10 mouse cellular contexts compared by ENCODE assay signal in the genomic region with DNA sequence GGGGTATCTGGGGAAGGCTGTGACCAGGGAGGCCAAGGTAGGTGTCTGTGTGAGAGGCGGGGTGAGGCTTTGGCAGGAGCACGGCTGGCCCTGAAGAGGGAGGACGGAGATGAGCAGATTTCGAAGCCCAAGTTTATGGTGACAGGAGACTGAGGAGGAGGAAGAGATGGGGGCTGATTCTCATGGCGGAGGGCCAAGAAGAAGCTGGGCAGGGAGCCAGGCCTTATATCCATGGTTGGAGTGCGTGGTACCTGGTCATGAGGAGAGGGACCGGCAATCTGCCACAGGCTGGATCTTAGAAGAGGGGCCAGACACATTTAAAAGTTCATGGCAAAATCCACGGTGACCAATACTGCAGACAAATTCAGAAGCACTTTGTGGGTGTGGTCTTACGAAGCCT.
"Had no signal": no experiment of that assay in that cellular context is flagged by ENCODE, and none has a peak within 500 bp of the region (broad histone marks: within the 10 kb centered on the region; RNA-seq: fewer than 3 reads in every experiment).

No protein-coding gene starts in this region.

- H3K27ac ChIP-seq: kidney, embryonic 15.5 days; limb, embryonic 15.5 days; liver, embryonic 12.5 days; lung, embryonic 15.5 days; midbrain, embryonic 13.5 days; neural tube, embryonic 15.5 days had no signal

- H3K4me2 ChIP-seq: kidney, embryonic 15.5 days; limb, embryonic 15.5 days; liver, embryonic 12.5 days; lung, embryonic 15.5 days; midbrain, embryonic 13.5 days; neural tube, embryonic 15.5 days had no signal

- H3K27me3 ChIP-seq: kidney, embryonic 15.5 days; limb, embryonic 15.5 days; lung, embryonic 15.5 days had no signal

- H3K4me3 ChIP-seq: kidney, embryonic 15.5 days; limb, embryonic 15.5 days; liver, embryonic 12.5 days; lung, embryonic 15.5 days; midbrain, embryonic 13.5 days; myocyte; neural tube, embryonic 15.5 days had no signal

- H3K9ac ChIP-seq: kidney, embryonic 15.5 days; limb, embryonic 15.5 days; liver, embryonic 12.5 days; lung, embryonic 15.5 days; midbrain, embryonic 13.5 days; neural tube, embryonic 15.5 days had no signal

- H3K9me3 ChIP-seq: kidney, embryonic 15.5 days; limb, embryonic 15.5 days; liver, embryonic 12.5 days; lung, embryonic 15.5 days; midbrain, embryonic 13.5 days; neural tube, embryonic 15.5 days had no signal

- H3K36me3 ChIP-seq: kidney, embryonic 15.5 days; limb, embryonic 15.5 days; liver, embryonic 12.5 days; lung, embryonic 15.5 days; midbrain, embryonic 13.5 days; neural tube, embryonic 15.5 days had no signal

- ATAC-seq: liver, embryonic 12.5 days; midbrain, embryonic 13.5 days had no signal

- DNase-seq: kidney, adult 2 months; spleen, adult 18-20 months; thymus, postnatal 36 days had no signal
